Comparison of ENCODE assay signal across 18 mouse cellular contexts in genomic region chr7:102349236-102349635, GRCm38 (mm10).
"Had no signal": no experiment of that assay in that cellular context is flagged by ENCODE, and none has a peak within 500 bp of the region (broad histone marks: within the 10 kb centered on the region; RNA-seq: fewer than 3 reads in every experiment).

No protein-coding gene starts in this region.

- H3K4me3 ChIP-seq: limb, embryonic 12.5 days; liver, embryonic 13.5 days; lung, embryonic 15.5 days; megakaryocyte, embryonic 14.5 days; midbrain, embryonic 15.5 days; neural tube, embryonic 12.5 days had no signal

- H3K9ac ChIP-seq: limb, embryonic 12.5 days; liver, embryonic 13.5 days; liver, postnatal 0 days; lung, embryonic 15.5 days; midbrain, embryonic 15.5 days; neural tube, embryonic 12.5 days had no signal

- H3K27ac ChIP-seq: limb, embryonic 12.5 days; liver, embryonic 13.5 days; lung, embryonic 15.5 days; macrophage; midbrain, embryonic 15.5 days; neural tube, embryonic 12.5 days had no signal

- H3K36me3 ChIP-seq: limb, embryonic 12.5 days; liver, embryonic 13.5 days; lung, embryonic 15.5 days; midbrain, embryonic 15.5 days; neural tube, embryonic 12.5 days had no signal

- ATAC-seq: inflammation-experienced regulatory T-cells, adult 6 months; intestine, postnatal 0 days; liver, postnatal 0 days; midbrain, embryonic 15.5 days had no signal

- H3K27me3 ChIP-seq: limb, embryonic 12.5 days; liver, embryonic 13.5 days; lung, embryonic 15.5 days; megakaryocyte, embryonic 14.5 days; midbrain, embryonic 15.5 days; neural tube, embryonic 12.5 days had no signal

- H3K4me2 ChIP-seq: limb, embryonic 12.5 days; liver, embryonic 13.5 days; lung, embryonic 15.5 days; midbrain, embryonic 11.5 days; midbrain, embryonic 15.5 days; neural tube, embryonic 12.5 days had no signal

- H3K9me3 ChIP-seq: limb, embryonic 12.5 days; liver, embryonic 13.5 days; lung, embryonic 15.5 days; megakaryocyte, embryonic 14.5 days; midbrain, embryonic 15.5 days; neural tube, embryonic 12.5 days had no signal

- H3K4me1 ChIP-seq: limb, embryonic 12.5 days; midbrain, embryonic 15.5 days; neural tube, embryonic 12.5 days had no signal

- DNase-seq: layer of hippocampus, adult 9-11 months; layer of hippocampus, postnatal 36 days; liver; liver, embryonic 13.5 days; liver, postnatal 0 days; lung, postnatal 14 days; right cerebral cortex, postnatal 4 days; spleen, adult 18-20 months; thymus, postnatal 36 days had no signal
